Mouse (Mus musculus) lung, adult 2 months (tissue): ENCODE results near the gene Prdx1. TPM values are rescaled to one million over a fixed set of nuclear protein-coding genes. Genes with fewer than 3 reads are reported as not detected.

Experiments used
- DNase-seq: peaks from one replicate; pipeline ENCODE4 v3.0.0; 2022
- H3K4me1 ChIP-seq: fragments of 200-500 bp; 2 replicates; pipeline ENCODE4 v1.6.1; 2011; ENCODE audit warnings: low read length; ENCODE audit not compliant: control insufficient read depth, insufficient read depth
- H3K4me3 ChIP-seq: fragments of 200-500 bp; replicated peaks from 2 replicates; pipeline ENCODE3; 2011; ENCODE audit warnings: low read depth, mild to moderate bottlenecking, control low read depth, low read length; ENCODE audit errors: extremely low read depth
- CTCF ChIP-seq: fragments of 200-500 bp; IDR thresholded peaks from 2 replicates; pipeline ENCODE4 v1.5.1; 2011; ENCODE audit warnings: mild to moderate bottlenecking, low read length, control low read depth; ENCODE audit not compliant: insufficient read depth
- POLR2A ChIP-seq: fragments of 200-500 bp; IDR thresholded peaks from 2 replicates; pipeline ENCODE4 v1.6.1; 2011; ENCODE audit warnings: low read depth, mild to moderate bottlenecking, control low read depth, low read length, borderline replicate concordance; ENCODE audit errors: extremely low read depth
- WGBS: fragments of 180-500 bp; shearing (Covaris S2); methylation state at CpG from one replicate; pipeline ENCODE4 v1.1.7; 2018; 5-methylcytosine and 5-hydroxymethylcytosine counted together
- polyA plus RNA-seq: library from polyadenylated mRNA; depleted of rRNA; stranded (reverse); fragments of >200 nt; gene quantifications from 2 replicates; pipeline ENCODE4 v1.2.3, GENCODE M21; 2012; rRNA removed

The Prdx1 gene
- polyA plus RNA-seq, 1 experiment: 179 TPM

DNA sequence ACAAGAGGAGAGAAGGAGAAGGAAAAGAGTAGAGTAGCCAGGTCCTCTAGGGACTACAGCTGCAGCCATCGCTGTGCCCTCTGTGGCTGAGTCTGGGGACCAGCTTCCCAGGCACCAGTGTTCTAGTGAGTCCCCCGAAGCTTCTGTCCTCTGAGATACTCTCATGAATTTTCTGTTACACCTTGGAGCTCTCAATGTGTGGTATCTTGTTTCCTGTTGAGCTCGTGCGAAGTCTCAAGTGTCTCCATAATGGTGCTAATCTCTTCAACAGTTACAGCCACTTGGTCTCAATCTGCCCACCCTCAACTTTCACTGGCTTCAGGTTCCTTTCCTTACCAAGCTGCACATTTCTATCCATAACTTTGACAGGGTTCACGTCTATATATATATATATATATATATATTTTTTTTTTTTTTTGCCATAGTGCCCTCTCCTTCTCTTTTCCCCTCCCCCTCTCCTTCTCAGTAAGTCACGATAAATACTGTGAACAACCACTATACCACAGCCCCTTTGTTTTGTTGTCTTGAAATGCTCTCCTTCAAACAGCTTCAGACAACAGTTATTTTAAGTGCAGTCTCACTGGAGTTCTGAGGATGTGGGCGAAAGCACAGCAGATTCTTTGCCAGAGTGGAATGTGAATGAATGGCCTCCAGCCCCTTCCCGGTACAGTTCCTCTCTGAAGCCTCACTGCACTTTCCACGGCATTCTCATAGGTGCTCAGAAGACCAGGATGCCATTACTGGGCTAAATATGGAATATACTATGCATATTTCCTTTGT is 53.8 kb downstream of the Prdx1 start:
- H3K4me1 ChIP-seq: no peaks in the 10 kb centered on the region
- no peak for TF ChIP-seq CTCF
- TF ChIP-seq POLR2A: no peak
- DNase-seq: no peak
- H3K4me3 ChIP-seq: no peak overlapping the region
- 66% methylated on average over 9 of the region's 9 CpGs for WGBS

DNA sequence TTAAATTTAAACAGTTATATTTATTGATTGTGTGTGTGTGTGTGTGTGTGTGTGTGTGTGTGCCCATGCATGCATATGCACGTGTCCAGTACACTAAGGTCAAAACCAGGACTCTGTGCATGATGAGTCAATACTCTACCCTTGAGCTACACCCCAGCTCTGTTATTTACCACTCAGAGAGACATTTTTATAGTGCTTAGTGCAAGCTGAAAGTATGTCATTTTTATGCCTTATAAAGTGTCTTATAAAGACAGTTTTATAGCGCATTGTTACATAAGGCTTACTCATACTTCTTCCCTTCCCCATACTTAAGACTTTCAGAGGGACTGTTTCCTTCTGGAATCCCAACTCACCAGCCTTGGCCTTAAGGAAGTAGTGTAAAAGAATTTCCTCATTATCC is 64.4 kb downstream of the Prdx1 start:
- WGBS: 82% methylated on average over 2 of the region's 2 CpGs
- TF ChIP-seq POLR2A (no peak), CTCF (no peak)
- H3K4me1 ChIP-seq: no peaks in the 10 kb centered on the region
- no peak for DNase-seq
- H3K4me3 ChIP-seq: no peak overlapping the region

Other genes starting within 250 kb of the Prdx1 start
- 58.5 and 63.0 TPM in 2 replicates for gene Mast2, start 221.4 kb upstream of the Prdx1 start, polyA plus RNA-seq
- gene Ipp, start 178.0 kb upstream of the Prdx1 start, polyA plus RNA-seq: 1.4 and 2.5 TPM in 2 replicates
- 2.3 and 3.9 TPM in 2 replicates for gene Tmem69, start 129.6 kb upstream of the Prdx1 start, polyA plus RNA-seq
- 27.1 and 32.6 TPM in 2 replicates for gene Gpbp1l1, start 127.9 kb upstream of the Prdx1 start, polyA plus RNA-seq
- 52.9 and 55.0 TPM in 2 replicates for gene Ccdc17, start 88.9 kb upstream of the Prdx1 start, polyA plus RNA-seq
- 1.3 and 2.4 TPM in 2 replicates for gene Nasp, start 57.6 kb upstream of the Prdx1 start, polyA plus RNA-seq
- gene Akr1a1, start 33.9 kb upstream of the Prdx1 start, polyA plus RNA-seq: 536 and 669 TPM in 2 replicates
- gene Mmachc, start 22.9 kb downstream of the Prdx1 start, polyA plus RNA-seq: 6.6 and 8.0 TPM in 2 replicates
- gene Ccdc163, start 23.0 kb downstream of the Prdx1 start, polyA plus RNA-seq: 23.9 and 27.4 TPM in 2 replicates
- 2.0 and 2.3 TPM in 2 replicates for gene Tesk2, start 35.4 kb downstream of the Prdx1 start, polyA plus RNA-seq
- 17.4 and 22.1 TPM in 2 replicates for gene Toe1, start 122.1 kb downstream of the Prdx1 start, polyA plus RNA-seq
- 7.5 and 7.6 TPM in 2 replicates for gene Mutyh, start 122.2 kb downstream of the Prdx1 start, polyA plus RNA-seq
- gene Hpdl, start 136.2 kb downstream of the Prdx1 start, polyA plus RNA-seq: 0.53 and 0.69 TPM in 2 replicates
- 1.9 and 2.6 TPM in 2 replicates for gene Zswim5, start 191.8 kb downstream of the Prdx1 start, polyA plus RNA-seq